Mouse (Mus musculus): ENCODE measurements around the gene Cyp2s1.
"Not testable (repeated sequence)": the region's sequence is repeated elsewhere in the genome, so short reads cannot be mapped to it uniquely, and the experiment has no call there.

The Cyp2s1 gene

DNA sequence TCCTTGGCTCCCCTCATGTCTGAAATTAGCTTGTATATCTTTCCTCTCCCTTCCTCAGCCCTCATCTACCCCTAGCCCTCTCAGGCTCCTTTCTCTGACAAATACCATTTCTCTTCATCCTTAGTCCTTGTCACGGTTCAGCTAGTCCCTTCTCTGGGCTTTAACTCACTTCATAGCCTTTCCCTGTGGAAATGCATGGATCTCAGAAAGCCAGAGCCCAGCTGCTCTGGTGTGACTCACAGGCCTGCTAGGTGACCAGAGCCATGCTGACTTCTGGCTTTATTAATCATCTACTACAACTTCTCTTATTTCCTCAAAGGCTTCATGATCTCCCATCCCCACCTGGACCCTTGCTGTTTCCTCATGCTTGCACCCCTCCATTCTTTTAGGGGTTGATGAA lies 4.5 kb downstream of the Cyp2s1 start:
- no peak for DNase-seq (ENCODE audit: low spot score in 2 of 2)

DNA sequence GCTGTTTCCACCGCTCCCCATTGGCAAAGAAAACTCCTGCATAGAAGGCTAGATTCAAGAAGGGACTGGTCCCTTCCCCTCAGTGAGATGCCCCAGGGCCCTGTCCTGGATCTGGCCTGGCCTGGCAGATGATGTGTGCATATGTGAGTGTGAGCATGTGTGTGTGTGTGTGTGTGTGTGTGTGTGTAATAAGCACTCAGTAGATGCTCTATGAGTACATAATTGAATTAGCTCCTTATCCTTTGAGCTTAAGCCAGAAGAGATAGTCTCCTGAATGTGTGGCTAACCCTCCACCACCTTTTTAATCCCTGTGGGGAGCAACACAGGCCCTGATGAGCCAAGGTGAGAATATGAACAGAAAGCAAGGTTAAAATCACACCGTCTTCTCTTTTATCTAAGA lies 5.0 kb downstream of the Cyp2s1 start:
- DNase-seq (ENCODE audit: low spot score in 2 of 2): no peak

DNA sequence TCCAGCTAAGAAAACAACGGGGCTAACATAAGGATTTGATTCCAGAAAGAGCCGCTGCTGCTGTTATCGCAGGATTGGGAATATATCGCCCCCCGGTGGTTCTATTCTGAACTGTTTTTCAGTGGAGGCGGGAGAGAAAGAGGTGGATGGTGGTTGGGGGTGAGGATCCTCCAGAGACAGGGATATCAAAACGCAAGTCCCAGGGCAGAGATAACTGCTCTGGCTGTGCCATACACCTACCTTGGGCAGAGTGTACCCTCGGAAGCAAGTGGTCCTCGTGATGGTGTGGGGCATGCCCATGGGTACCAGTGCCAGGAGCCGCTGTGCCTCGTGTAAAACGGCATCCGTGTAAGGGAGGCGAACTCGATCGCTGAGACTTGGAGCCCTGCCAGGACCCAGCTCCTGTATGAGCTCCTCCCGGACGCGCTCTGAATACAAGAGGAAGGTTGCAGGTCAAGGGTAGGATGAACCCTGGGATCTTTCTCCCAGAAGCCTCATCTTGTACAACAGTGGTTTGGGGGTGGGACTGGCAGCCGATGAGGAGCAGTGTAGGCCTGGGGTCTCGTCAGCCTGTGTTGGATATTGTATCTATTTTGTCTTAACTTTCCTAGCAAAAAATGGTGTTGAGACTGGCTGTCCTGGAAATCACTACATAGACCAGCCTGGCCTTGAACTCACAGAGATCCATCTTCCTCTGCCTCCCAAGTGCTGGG lies 10.9 kb downstream of the Cyp2s1 start:
- DNase-seq (ENCODE audit: low spot score in 2 of 2): peak; percentile 84 to 87

DNA sequence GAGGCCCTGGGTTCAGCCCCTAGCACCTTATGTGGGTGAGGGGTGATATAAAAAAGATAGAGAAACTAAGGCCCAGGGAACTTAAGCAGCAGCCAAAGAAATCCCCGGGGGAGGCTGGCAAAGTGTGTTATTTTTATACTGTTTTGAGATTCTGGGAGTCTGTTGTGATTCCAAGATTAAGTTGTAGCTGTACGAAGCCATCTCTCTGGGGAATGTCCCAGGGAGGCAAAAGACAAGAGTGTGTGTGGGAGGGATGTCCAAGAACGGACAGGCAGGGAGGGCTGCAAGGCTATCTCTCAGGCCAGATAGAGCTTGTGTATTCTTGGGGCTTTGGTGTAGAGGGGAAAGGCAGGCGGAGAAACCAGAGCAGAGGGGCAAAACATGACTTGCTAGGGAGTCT lies 11.9 kb downstream of the Cyp2s1 start:
- peak in 1 of 2 experiments; percentile 52 for DNase-seq (ENCODE audit: low spot score in 2 of 2)

DNA sequence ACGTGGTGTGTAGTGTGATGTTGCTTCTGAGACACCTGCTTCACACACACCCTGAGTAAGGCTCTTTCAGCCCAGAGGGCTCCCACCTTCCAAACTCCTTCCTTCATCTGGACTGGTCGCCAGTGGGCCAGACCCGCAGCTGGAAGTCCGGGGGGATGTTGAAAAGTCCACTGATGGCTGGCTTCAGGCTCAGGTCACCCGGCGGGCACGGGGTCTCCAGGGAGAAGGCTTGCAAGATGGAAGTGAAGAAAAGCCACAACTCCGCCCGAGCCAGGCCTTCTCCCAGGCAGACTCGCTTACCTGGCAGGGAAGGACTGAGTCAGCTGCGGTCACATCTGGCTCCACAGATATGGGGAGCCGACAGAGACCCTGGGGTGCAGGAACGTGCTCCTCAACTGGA lies 13.3 kb downstream of the Cyp2s1 start:
- no peak for DNase-seq (ENCODE audit: low spot score in 2 of 2)

DNA sequence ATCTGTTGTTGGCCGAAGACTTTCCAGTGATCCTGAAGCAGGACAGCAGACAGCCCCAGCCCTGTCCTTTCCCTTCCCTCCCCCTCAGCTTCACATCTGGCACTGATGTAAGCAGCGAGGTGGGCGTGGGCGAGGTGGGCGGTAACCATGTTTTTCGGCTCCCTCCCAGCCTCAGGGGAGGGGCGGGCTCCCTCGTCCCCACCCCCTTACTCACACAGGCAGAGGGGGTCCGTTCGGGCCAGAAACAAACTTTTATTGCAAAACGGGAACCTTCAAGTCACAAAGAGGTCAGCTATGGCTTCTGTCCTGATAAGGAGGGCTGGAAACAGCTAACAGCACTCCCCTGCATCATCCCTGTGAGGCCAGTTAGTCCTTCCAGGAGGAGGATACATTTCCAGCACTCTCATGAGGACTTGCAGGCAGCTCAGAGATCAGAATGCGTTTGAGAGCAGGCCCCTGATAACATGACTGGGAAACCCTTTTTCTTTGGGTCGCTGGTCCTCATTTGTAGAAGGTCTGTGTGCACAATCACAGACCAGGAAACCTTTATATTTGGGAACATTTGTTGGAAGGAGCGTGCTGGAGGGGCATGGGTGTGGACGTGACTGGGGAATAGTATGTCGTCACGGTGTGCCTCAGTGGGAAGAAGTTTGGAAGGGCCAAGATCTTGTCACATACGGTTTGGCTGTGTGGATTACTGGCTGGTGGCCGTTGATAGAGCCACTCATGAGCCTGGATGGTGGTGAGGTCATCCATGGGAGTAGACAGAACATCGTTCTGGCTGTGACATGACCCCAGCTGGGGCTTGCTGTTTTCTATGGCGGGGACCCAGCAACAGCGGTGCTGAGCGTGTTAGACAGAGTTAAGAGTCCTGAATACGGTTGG lies 14.2 kb downstream of the Cyp2s1 start:
- DNase-seq (ENCODE audit: low spot score in 2 of 2): no peak

DNA sequence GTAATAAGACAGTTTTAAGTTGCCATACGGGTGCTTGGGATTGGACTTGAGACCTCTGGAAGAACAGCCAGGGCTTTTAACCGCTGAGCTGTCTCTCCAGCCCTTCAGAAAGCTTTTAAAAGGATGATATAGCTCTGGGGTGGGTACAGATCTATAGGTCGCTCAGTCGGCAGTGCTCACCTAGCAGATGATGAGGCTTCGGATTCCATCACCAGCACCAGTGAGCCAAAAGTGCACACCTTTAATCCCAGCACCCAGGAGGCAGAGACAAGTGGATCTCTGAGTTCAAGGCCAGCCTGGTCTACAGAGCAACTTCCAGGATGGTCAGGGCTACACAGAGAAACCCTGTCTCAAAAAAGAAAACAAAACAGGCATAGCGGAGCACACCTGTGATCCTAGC lies 15.7 kb downstream of the Cyp2s1 start:
- DNase-seq (ENCODE audit: low spot score in 2 of 2): no peak

DNA sequence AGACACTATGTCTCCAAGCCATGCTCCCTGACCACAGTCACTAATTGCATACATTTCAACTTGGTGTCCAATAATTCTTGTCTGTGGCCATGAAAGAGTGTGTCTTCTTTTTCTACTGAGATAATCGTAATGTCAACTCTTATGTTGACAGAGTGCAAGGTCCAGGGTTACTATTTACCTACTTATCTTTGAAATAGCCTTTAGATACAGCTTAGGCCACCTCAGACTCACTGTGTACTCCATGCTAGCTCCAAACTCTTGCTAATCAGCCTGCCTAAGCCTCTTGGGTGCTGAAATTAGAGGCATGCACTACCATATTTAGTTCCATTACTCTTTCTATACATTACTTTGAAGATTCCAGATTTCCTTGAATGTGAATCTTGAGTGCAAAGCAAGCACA lies 17.3 kb downstream of the Cyp2s1 start:
- no peak for DNase-seq (ENCODE audit: low spot score in 2 of 2)

DNA sequence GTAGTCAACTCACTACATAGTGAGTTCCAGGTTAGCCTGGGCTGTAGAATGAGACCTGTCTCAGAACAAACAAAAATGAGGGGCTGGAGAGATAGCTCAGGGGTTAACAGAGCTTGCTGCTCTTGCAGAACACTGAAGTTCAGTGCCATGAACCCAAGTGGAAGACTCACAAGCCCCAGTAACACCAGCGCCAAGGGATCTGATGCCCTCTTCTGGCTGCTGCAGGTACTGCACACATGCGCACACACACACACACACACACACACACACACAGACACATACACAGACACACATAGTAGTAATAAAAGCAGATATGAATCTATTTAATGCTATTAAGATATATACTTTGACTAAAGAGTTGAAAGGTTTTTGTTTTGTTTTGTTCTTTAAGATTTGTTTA lies 18.2 kb downstream of the Cyp2s1 start:
- no peak for DNase-seq (ENCODE audit: low spot score in 2 of 2)

DNA sequence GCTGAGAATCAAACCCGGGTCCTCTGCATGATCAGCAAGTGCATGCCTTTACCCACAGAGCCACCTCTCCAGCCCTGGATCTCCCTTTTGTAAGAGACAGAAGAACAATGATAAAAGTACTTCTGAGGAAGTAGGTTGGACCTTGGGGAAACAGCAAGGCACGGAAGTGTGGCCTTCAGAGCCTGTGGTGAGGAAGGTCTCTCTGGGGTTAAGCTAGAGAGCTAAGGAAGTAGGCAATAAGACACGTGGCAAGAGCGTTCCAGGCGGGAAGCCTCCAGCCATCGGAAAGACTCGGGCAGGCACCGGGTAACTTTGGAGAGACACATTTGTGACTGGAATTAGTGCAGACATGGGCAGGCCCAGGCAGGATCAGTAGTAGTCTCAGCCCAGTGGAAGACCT lies 21.9 kb downstream of the Cyp2s1 start:
- DNase-seq (ENCODE audit: low spot score in 2 of 2): no peak

DNA sequence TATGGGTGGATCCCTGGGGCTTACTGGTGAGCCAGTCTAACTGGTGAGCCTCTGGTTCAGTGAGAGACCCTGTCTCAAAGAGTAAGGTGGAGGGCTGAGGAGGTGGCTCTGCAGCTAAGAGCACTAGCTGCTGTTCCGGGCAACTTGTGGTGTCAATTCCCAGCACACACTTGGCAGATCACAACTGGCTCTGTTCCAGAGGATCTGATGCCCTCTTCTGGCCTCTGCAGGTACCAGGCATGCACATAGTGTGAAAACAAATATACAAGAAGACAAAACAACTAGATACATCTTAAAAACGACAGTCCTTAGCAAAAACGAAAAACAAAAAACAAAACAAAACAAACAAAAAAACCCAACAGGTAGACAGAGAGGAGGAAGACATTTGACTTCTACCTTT lies 23.0 kb downstream of the Cyp2s1 start:
- no peak for DNase-seq (ENCODE audit: low spot score in 2 of 2)

DNA sequence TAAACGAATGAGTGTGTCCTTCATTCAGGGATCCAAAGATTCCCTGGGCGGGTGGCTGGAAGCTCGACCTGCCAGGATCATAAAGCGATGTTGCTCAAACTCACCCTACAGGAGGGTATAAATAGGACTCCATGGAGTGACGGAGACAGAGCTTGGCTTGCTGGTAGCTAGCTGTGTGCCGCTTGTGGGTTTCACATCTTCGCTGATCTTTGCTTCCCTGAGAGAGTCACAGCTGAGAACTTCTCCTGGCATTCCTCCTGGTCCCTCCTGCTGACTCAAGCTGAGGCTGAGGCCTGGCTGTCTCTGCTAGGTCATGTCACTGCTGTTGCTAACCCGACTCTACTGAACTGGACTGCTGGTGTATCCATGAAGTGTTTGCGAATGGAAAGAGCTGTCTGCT lies 23.7 kb downstream of the Cyp2s1 start:
- DNase-seq (ENCODE audit: low spot score in 2 of 2): not testable (repeated sequence)

DNA sequence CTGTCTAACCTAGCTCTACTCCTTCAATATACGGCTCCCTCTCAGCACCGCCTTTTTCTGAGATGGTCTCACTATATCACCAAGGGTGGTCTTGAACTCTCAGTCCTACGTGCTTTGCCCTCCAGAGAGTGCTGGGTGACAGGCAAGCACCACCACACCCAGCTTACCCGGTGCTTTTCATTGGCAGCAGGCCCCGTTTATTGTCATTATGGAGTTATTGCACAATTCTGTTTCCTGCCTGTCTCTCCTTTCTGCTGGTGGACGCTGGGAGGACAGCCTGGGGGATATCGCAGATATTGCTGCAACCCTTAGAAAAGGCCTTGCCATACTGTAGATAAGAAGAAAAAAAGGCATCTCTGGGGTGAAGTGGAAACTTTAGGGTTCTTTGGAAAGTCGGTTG lies 26.1 kb downstream of the Cyp2s1 start:
- no peak for DNase-seq (ENCODE audit: low spot score in 2 of 2)

DNA sequence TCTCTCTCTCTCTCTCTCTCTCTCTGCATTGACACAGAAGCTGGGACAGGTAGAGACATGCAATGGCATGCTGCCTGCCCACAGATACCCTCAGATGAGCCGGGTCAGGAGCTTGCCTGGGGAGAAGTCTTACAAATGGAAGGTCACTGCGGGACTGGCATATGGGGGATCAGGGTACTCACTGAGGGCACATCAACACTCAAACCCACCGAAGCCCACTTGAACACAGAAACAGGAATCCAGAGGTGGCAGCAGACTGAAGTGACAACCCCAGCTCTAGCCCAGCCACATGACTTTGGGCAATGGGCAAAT lies 27.6 kb downstream of the Cyp2s1 start:
- no peak for DNase-seq (ENCODE audit: low spot score in 2 of 2)

DNA sequence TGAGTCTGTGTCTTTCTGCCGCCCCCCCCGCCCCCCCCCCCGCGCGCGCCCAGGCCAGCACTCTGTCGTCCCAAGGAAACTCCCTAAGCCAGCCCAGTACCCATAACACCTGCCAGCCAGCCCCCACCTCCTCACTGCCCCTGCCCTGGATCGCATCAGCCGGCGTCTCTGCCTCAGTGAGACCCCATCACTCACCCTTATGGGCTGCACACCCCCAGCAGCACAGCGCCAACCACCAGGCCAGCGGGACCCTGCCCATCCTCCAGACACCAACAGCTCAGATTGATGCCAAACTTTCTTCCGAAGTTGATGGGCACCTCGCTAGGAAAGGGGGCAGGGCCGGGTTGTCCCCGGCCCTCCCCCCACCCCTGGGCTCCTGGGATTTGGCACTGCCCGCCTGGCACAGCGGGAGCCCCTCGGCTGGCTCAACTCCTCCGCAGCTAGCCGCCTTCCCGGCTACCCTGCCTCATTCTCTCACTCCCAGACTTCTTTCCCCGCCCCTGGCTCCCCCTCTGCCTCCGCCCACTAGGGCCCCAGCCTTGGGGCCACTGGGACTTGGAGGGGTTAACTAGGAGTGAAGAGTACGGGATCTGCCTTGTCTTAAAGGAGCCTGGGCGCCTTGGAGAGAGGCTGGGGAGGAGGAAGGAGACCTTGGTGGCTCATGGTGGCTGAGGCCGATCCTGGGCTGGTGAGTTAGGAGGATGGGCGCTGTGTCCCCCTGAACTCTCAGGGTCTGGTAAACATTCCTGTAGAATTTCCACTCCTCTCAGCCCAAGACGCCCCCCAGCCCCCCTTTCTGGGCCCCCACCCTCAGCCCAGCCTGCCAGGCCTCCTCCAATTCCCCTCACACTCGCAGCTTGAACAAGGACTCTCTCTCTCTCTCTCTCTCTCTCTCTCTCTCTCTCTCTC lies 28.2 kb downstream of the Cyp2s1 start, which contains the start of gene Axl:
Axl (minus strand) TSS at position 486 of the 909 bp plus-strand sequence.
- peak; percentile 59 to 70 for DNase-seq (ENCODE audit: low spot score in 2 of 2)

DNA sequence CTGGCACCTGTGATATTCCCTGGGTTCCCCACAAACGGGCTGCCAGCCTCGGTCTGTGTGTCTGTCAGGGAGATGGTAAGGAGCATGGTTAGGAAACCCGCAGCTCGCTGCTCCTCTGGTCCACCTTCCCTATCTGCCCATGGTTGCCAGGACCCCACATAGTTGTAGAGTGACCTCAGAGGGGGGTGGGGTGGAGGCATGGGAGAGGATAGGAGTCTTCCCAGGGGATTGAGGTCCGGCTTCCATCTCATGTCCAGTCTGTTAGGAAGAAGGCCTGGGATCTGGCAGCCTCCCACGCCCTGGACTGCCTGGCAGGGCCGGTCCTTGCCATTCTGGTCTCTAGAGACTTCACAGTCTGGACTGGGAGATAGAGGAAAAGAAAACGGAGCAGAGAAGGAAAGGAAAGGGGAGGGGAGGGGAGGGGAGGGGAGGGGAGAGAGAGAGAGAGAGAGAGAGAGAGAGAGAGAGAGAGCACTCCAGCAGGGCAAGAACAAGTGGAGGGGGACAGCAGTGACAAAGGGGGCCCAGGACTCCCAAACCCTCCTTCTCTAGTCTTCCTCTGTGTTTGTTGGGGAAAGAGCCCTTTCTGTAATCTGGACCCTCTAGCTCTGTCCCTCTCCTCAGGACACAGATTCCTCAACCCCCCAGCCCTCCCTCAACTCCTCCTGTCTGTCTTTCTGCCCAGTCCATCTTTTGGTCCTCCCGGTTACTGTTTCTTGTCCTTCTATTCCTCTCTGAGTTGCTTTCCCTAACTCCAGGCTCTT lies 29.1 kb downstream of the Cyp2s1 start:
- DNase-seq (ENCODE audit: low spot score in 2 of 2): no peak

DNA sequence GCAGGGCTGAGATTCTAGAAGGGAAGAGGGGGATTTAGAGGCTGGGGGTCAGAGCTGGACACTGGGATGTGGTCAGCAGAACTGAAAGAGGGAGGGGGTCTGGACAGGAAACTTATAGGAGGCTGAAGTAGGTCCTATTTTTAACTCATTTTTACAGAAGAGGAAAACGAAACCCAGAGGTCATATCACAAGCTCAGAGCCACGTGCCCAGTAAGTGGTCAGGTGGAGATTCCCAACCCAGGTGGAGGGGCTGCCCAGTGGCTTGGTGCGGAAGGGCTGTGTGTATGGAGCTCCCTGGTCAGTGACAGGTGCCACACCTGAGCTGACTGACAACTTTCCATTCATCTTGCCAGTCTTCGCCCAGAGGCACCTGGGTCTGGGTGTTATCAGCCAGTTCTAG lies 29.7 kb downstream of the Cyp2s1 start:
- no peak for DNase-seq (ENCODE audit: low spot score in 2 of 2)

DNA sequence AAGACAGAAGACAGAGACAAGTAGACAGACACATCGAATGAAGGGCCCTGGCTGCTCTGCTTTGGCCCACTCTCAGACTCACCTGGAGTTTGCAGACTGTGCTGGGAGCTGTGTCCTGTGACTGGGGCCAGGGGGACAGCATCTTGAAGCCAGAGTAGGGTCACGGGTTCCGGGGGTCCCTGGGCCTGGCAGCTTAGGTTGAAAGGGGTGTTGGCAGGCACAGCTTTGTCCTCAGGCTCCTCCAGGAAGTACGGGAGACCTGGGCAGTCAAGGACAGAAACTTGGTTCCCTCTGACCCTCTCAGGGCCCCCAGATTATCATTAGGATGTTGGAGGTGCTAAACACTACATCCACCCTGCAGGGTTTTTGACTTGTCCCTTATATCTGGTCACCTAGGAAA lies 31.0 kb downstream of the Cyp2s1 start:
- no peak for DNase-seq (ENCODE audit: low spot score in 2 of 2)

DNA sequence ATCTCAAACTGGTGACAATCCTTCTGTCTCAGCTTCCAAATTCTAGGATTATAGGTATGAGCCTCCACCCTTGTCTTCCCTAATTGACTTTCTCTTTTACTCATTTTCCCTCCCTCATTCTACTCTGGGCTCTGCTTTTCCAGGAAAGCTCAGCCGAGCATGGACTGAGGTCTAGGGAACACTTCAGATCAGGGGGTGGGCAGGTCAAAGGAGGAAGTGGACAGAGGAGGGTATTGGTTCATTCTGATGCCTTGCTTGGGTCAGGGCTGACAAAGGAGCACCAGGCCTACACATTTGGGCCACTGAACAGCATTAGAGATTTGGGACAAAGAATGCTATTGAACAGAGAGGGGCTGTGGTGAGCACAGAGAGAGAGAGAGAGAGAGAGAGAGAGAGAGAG lies 31.9 kb downstream of the Cyp2s1 start:
- DNase-seq (ENCODE audit: low spot score in 2 of 2): no peak

DNA sequence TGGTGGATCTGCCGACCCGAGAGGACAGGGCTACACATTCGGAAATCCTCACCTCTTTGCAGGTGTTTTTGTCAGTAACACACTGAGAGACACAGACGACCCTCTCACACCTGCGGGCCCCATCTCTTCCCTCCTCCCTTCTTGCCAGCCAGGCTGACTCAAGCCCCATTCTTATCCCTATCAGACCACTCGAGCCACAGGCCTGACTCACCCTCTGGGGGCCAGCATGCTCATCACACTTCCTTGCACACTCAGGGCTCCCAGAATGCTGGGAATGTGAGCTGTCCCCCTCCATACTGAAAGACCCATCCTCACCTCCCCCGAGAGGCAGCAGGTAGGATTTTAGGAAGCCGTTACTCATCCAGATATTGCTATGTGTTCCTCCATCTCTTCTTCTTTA lies 33.0 kb downstream of the Cyp2s1 start:
- no peak for DNase-seq (ENCODE audit: low spot score in 2 of 2)

DNA sequence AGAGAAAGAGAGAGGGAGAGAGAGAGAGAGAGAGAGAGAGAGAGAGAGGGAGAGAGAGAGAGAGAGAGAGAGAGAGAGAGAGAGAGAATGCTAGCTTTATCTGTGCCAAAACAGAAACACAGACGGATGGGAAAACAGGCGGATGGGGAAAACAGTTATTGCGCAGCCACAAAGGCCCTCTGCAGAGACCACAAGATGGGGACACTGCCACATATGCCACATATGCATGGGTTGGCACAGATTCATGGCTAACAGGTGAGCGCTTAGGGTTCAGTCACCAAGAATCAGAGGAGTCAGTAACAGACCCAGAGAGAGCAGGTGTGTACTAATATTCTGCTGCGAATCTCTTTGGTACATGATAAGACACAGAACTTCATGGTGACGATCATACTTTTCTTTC lies 34.0 kb downstream of the Cyp2s1 start:
- DNase-seq (ENCODE audit: low spot score in 2 of 2): no peak
